Mouse (Mus musculus) kidney, embryonic 16.5 days (tissue): ENCODE data around the gene Gm15013. TPM values are rescaled to one million over a fixed set of nuclear protein-coding genes. Genes with fewer than 3 reads are reported as not detected.

Experiments used
- polyA plus RNA-seq: library from polyadenylated mRNA; unstranded; fragments of >200 nt; fragmentation: Nextera tagmentation; extraction: Ambion mirVana; gene quantifications from 2 replicates; pipeline ENCODE4 v1.2.1, GENCODE M21; 2015

Gene Gm15013
- polyA plus RNA-seq, 1 experiment from 2014 or later: 0.20 TPM

Other genes starting within 250 kb of the Gm15013 start
- 1.6 and 2.1 TPM in 2 replicates for gene D330045A20Rik, start 234.1 kb downstream of the Gm15013 start, polyA plus RNA-seq
- 46.4 and 47.5 TPM in 2 replicates for gene Rnf128, start 151.2 kb downstream of the Gm15013 start, polyA plus RNA-seq
- 2.3 and 2.9 TPM in 2 replicates for gene Tbc1d8b, start 29.5 kb downstream of the Gm15013 start, polyA plus RNA-seq
- not detected in 2 replicates for gene Ripply1, start 67.9 kb upstream of the Gm15013 start, polyA plus RNA-seq
- gene Cldn2, start 86.3 kb upstream of the Gm15013 start, polyA plus RNA-seq: 54.9 and 64.7 TPM in 2 replicates
- gene Morc4, start 157.2 kb upstream of the Gm15013 start, polyA plus RNA-seq: 11.1 and 15.0 TPM in 2 replicates